Mouse (Mus musculus): ENCODE measurements around the gene Hadhb. TPM values are rescaled to one million over a fixed set of nuclear protein-coding genes. Genes with fewer than 3 reads are reported as not detected.

Hadhb gene
- polyA plus RNA-seq, 1 experiment from 2014 or later = 447 TPM

- H3K36me3 ChIP-seq (replicated peaks; ENCODE audit: insufficient read depth, low read length) = no peaks in the 10 kb centered on the region
- TF ChIP-seq CTCF (IDR thresholded peaks at IDR 0.05; ENCODE audit: low read depth) (no peak), EP300 (IDR thresholded peaks at IDR 0.05; ENCODE audit: low read depth) (no peak)
- H3K9me3 ChIP-seq (ENCODE audit: low read length) = no peaks in the 10 kb centered on the region
- ATAC-seq = peak; percentile 99
- 2% methylated on average over 71 of the region's 71 CpGs for WGBS (ENCODE audit: insufficient replicate concordance)
- peak within 1 kb of the TSS; percentile 91 for H3K27ac ChIP-seq (ENCODE audit: low read depth)
- H3K4me1 ChIP-seq (ENCODE audit: insufficient read depth) = peaks cover 35% of the 10 kb centered on the region
- H3K27me3 ChIP-seq (ENCODE audit: insufficient read depth, low read length) = no peaks in the 10 kb centered on the region
- H3K4me2 ChIP-seq (ENCODE audit: low read depth, low read length) = peak within 1 kb of the TSS; percentile 91
- H3K9ac ChIP-seq (replicated peaks) = peak within 1 kb of the TSS; percentile 81
- H3K4me3 ChIP-seq (ENCODE audit: low read depth, low read length) = peak within 1 kb of the TSS; percentile 82
- peak; percentile 99 for DNase-seq
Measured at GRCm38 (mm10) chr5:30232271-30232971, 77.4 kb downstream of the Hadhb start, which contains the start of gene Selenoi. Gene Selenoi (plus strand): TSS chr5:30232581.

- no peaks in the 10 kb centered on the region for H3K36me3 ChIP-seq (replicated peaks; ENCODE audit: insufficient read depth, low read length)
- DNase-seq (no peak), ATAC-seq (no peak)
- no peaks in the 10 kb centered on the region for H3K9me3 ChIP-seq (ENCODE audit: low read length)
- 2% methylated on average over 15 of the region's 15 CpGs for WGBS (ENCODE audit: insufficient replicate concordance)
- H3K4me2 ChIP-seq (ENCODE audit: low read depth, low read length) = peak overlapping the region; percentile 91
- TF ChIP-seq CTCF (IDR thresholded peaks at IDR 0.05; ENCODE audit: low read depth) = no peak
- no peak for TF ChIP-seq EP300 (IDR thresholded peaks at IDR 0.05; ENCODE audit: low read depth)
- H3K27me3 ChIP-seq (ENCODE audit: insufficient read depth, low read length) = no peaks in the 10 kb centered on the region
- peak overlapping the region; percentile 81 for H3K9ac ChIP-seq (replicated peaks)
- H3K27ac ChIP-seq (ENCODE audit: low read depth) = peak overlapping the region; percentile 91
- peak overlapping the region; percentile 82 for H3K4me3 ChIP-seq (ENCODE audit: low read depth, low read length)
- H3K4me1 ChIP-seq (ENCODE audit: insufficient read depth) = peaks cover 35% of the 10 kb centered on the region
Measured at GRCm38 (mm10) chr5:30233042-30233441, 78.0 kb downstream of the Hadhb start.

GRCm38 (mm10) chr5:30233979-30234378, 78.9 kb downstream of the Hadhb start:
- TF ChIP-seq CTCF (IDR thresholded peaks at IDR 0.05; ENCODE audit: low read depth) = no peak
- TF ChIP-seq EP300 (IDR thresholded peaks at IDR 0.05; ENCODE audit: low read depth) = 0 out of 2 replicates have a peak, but pooled peaks have one; percentile 31
- Histone ChIP-seq H3K4me1 (ENCODE audit: insufficient read depth) (peaks cover 35% of the 10 kb centered on the region), H3K9ac (replicated peaks) (peak overlapping the region; percentile 81), H3K27me3 (ENCODE audit: insufficient read depth, low read length) (no peaks in the 10 kb centered on the region), H3K4me3 (ENCODE audit: low read depth, low read length) (peak overlapping the region; percentile 82), H3K36me3 (replicated peaks; ENCODE audit: insufficient read depth, low read length) (no peaks in the 10 kb centered on the region), H3K4me2 (ENCODE audit: low read depth, low read length) (peak overlapping the region; percentile 91), H3K9me3 (ENCODE audit: low read length) (no peaks in the 10 kb centered on the region), H3K27ac (ENCODE audit: low read depth) (peak overlapping the region; percentile 91)
- WGBS (ENCODE audit: insufficient replicate concordance) = 10% methylated on average over 8 of the region's 8 CpGs
- ATAC-seq (no peak), DNase-seq (no peak)

MicroRNA genes within 50 kb of the gene (microRNA counts, 519-probe panel; counts per million panel counts)
- not detected for microRNA mmu-miR-1960

Small RNAs within 50 kb of the gene (microRNA-seq; reads per million reads assigned to microRNA genes)
- gene Mir1960 = 4.1 reads per million, percentile 3 among the genes with 10 or more reads in this experiment

Other genes starting within 250 kb of the Hadhb start
- gene Il6, start 142.1 kb upstream of the Hadhb start, polyA plus RNA-seq (2015; fragmentation: Nextera tagmentation; extraction: Ambion mirVana) = 0.28 and 0.33 TPM in 2 replicates
- gene Tyms, start 81.6 kb upstream of the Hadhb start, polyA plus RNA-seq (2015; fragmentation: Nextera tagmentation; extraction: Ambion mirVana) = 84.6 and 101 TPM in 2 replicates
- 0.02 TPM in 1 of 2 replicates, not detected in the other for gene Garem2, start 50.1 kb upstream of the Hadhb start, polyA plus RNA-seq (2015; fragmentation: Nextera tagmentation; extraction: Ambion mirVana)
- not detected in 2 replicates for gene 3110082J24Rik, start 49.2 kb upstream of the Hadhb start, polyA plus RNA-seq (2015; fragmentation: Nextera tagmentation; extraction: Ambion mirVana)
- 224 and 228 TPM in 2 replicates for gene Hadha, start 86 bp upstream of the Hadhb start, polyA plus RNA-seq (2015; fragmentation: Nextera tagmentation; extraction: Ambion mirVana)
- not detected in 2 replicates for gene Adgrf3, start 50.5 kb downstream of the Hadhb start, polyA plus RNA-seq (2015; fragmentation: Nextera tagmentation; extraction: Ambion mirVana)
- 9.3 and 9.8 TPM in 2 replicates for gene Selenoi, start 77.3 kb downstream of the Hadhb start, polyA plus RNA-seq (2015; fragmentation: Nextera tagmentation; extraction: Ambion mirVana)
- 0.31 and 0.44 TPM in 2 replicates for gene Drc1, start 126.1 kb downstream of the Hadhb start, polyA plus RNA-seq (2015; fragmentation: Nextera tagmentation; extraction: Ambion mirVana)

Data from liver, postnatal 0 days (tissue).